Mouse (Mus musculus): ENCODE results near the gene Slc15a5.

The Slc15a5 gene

GRCm38 (mm10) chr6:138011955-138012354 is 67.8 kb downstream of the Slc15a5 start:
- no peak for TF ChIP-seq GATA4 (IDR thresholded peaks at IDR 0.05; ENCODE audit: insufficient replicate concordance, low read length)

DNA sequence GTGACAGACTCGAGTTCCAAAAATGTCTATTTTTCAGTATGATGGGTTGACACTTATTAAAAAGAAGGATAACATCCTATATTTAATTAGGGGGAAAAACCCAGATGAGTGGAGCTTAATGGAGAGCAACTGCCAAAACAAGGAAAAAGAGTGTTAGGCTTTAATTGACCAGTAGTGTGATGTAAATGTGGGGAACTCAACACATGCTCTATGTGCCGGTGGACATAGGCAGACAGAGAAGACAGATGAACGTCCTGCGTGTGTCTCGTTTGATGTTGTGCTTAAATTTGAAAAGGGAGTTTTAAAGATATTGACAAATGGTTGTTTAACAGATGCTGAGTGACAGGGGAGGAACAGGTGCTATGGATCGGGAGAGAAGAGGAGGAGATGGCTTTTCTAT is 72.0 kb downstream of the Slc15a5 start:
- no peak for TF ChIP-seq GATA4 (IDR thresholded peaks at IDR 0.05; ENCODE audit: insufficient replicate concordance, low read length)

- no peak for TF ChIP-seq GATA4 (IDR thresholded peaks at IDR 0.05; ENCODE audit: insufficient replicate concordance, low read length)
Observed at GRCm38 (mm10) chr6:138006525-138007251, 73.0 kb downstream of the Slc15a5 start.

DNA sequence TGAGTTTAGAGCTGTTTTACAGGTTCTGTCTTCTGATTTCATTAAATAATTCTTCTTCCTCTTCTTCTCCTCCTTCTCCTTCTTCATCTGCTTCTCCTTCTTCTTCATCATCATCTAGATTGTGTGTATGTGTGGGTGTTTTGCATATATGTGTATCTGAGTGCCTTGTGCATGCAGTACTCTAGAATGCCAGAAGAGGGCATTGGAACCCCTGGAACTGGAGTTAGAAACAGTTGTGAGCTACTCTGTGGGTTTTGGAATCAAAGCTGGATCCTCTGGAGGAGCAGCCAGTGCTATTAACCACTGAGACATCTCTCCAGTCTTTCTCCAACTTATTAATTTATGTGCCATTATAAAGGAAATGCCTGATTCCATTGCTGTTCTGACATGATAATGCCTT is 89.9 kb downstream of the Slc15a5 start:
- TF ChIP-seq GATA4 (IDR thresholded peaks at IDR 0.05; ENCODE audit: insufficient replicate concordance, low read length): no peak

DNA sequence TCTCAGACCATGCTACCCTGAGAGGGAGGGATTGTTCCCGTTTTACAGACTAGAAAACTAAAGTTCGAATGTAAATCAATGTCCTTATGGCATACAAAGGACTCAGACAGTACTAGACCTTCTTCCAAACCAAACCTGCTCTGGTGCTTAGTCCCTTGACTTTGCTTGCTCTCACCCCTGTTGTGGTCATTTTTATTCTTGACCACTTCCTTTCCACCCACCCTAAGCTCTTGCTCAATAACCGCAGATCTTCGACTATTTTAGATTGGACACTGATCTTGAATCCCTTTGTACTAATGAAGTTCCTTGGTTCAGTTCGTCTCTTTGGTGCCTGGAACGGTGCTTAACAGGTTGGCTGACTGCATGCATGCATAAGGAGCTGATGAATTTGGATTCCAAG is 94.5 kb downstream of the Slc15a5 start:
- no peak for TF ChIP-seq GATA4 (IDR thresholded peaks at IDR 0.05; ENCODE audit: insufficient replicate concordance, low read length)

DNA sequence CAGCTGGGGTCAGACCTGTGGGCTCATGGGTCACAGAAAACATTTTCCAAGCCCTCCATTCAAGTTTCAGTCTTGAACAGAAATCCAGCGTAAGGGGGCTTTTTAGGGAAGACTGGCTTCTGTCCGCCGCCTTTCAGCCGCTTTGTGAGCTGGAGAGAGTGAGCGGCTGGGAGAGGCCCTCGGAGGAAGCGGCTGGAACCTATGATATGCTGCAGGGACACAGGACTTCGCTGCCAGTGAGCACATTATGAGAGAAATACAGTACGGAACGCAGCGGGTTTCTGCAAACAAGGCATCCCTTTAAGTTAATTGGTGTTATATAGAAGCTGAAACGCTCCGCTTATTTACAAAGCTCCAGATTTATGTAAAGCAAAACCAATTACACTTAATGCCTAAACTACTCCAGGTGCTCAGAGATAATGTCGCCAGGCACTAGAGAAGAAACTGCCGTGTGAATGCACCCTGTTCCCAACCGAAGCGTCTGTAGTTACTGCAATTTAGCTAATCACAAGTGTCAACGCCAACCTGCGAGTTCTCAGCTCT is 97.5 kb downstream of the Slc15a5 start:
- TF ChIP-seq GATA4 (IDR thresholded peaks at IDR 0.05; ENCODE audit: insufficient replicate concordance, low read length): no peak

GRCm38 (mm10) chr6:137980905-137981696 is 98.6 kb downstream of the Slc15a5 start:
- no peak for TF ChIP-seq GATA4 (IDR thresholded peaks at IDR 0.05; ENCODE audit: insufficient replicate concordance, low read length)

DNA sequence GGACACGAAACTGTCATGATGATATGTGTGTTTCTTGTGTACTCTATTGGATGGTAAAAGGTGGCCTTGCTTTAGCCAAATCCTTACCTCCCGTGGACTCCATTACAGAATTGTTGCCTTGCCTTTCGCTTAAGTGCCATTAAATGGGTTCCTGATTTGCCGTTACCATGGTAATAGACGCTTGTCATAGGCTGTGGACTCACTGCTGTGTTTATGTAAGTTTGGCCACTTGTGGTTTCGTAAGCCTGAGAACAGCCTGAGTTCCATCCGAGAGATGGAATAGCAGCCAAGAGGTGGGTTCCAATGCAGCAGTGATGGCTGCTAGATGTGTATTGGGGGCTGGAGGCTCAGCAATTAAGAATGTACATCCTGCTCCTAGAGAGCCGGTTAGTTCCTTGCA is 99.3 kb downstream of the Slc15a5 start:
- TF ChIP-seq GATA4 (IDR thresholded peaks at IDR 0.05; ENCODE audit: insufficient replicate concordance, low read length): no peak

DNA sequence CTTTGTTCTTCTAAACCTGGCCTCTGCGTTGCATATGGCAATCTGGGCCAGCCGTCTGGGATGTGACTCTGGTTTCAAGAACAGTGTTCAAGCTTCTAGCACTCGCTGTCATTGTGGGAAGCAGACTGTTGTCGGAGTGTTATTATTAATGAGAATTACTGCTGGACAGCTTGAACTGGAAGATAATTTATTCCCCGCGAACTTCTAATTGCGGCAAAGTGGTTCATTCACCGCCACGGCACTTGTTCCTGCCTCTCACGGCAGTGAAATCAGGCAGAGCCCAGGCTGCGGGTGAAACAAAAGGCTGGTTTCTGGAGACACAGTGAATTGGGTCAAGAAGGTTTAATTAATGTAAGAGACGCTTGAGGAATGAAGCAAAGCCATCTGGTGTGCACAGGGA is 99.9 kb downstream of the Slc15a5 start:
- no peak for TF ChIP-seq GATA4 (IDR thresholded peaks at IDR 0.05; ENCODE audit: insufficient replicate concordance, low read length)

- TF ChIP-seq GATA4 (IDR thresholded peaks at IDR 0.05; ENCODE audit: insufficient replicate concordance, low read length): no peak
Observed at GRCm38 (mm10) chr6:137976021-137976420, 103.7 kb downstream of the Slc15a5 start.

GRCm38 (mm10) chr6:137963703-137964102 is 116.0 kb downstream of the Slc15a5 start:
- no peak for TF ChIP-seq GATA4 (IDR thresholded peaks at IDR 0.05; ENCODE audit: insufficient replicate concordance, low read length)

GRCm38 (mm10) chr6:137962836-137963235 is 116.9 kb downstream of the Slc15a5 start:
- TF ChIP-seq GATA4 (IDR thresholded peaks at IDR 0.05; ENCODE audit: insufficient replicate concordance, low read length): no peak

GRCm38 (mm10) chr6:137960023-137960778 is 119.5 kb downstream of the Slc15a5 start:
- no peak for TF ChIP-seq GATA4 (IDR thresholded peaks at IDR 0.05; ENCODE audit: insufficient replicate concordance, low read length)

DNA sequence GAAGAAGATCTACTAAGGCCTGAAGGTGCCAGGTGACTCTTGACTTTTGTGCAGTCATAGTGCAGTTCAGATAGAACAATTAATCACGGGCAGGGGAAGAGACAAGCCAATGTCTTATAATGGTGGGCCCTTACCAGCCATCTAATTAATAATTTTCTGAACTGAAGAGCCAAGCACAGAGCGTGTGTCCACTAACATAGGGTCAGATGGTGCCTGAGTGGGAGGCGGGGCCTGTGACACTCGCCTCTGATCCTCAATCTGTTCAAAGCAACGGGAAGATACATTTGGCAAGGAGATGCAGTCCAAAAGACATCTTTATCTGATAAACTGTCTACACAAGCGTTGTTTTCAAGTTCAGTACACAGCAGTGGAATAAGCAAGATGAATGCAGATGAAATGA is 122.1 kb downstream of the Slc15a5 start:
- no peak for TF ChIP-seq GATA4 (IDR thresholded peaks at IDR 0.05; ENCODE audit: insufficient replicate concordance, low read length)

DNA sequence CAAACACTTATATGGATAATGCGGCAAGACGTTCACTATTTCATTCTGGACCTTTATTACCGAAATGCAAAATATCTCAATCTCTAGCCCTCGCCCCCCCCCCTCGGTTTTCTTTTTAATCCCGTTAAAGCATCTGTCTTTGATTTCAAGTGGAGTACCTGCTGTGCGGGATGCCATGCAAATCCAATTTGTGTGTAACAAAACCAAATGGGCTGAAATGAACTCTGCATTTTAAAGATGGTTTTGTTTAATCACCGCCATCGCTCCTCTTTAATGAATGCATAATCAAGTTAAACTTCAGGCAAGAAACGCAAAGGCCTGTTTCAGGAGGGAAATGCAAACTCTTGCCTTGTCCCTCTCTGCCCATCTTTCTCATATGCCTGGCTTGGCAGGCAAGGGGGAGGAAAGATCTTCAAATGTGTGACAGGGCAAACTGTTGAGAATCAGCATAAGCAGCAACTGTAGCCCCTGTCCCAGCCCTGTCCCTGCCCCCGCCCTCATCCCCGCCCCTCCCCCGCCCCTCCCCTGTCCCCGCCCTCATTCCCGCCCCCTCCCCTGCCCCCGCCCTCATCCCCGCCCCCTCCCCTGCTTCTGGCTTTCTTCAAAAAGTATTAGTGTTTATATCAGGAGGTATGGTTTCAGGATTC is 122.8 kb downstream of the Slc15a5 start:
- no peak for TF ChIP-seq GATA4 (IDR thresholded peaks at IDR 0.05; ENCODE audit: insufficient replicate concordance, low read length)
